In genomic region chr17:30007883-30008282, GRCm38 (mm10) we compare ENCODE assay signal across 7 mouse cellular contexts. TPM values are rescaled to one million over a fixed set of nuclear protein-coding genes. Genes with fewer than 3 reads are reported as not detected.
DNase-seq lines count a peak whose midpoint lies in the region; ATAC-seq and TF ChIP-seq lines count a peak whose summit lies in the region.

No protein-coding gene starts in this region.

- no peak overlapping the region for H3K27ac ChIP-seq in limb, embryonic 12.5 days
- no peak overlapping the region for H3K27ac ChIP-seq in limb, embryonic 10.5 days
- H3K27ac ChIP-seq in intestine, embryonic 15.5 days, result peak overlapping the region; percentile 54
- peak overlapping the region; percentile 94 for H3K27ac ChIP-seq in small intestine, adult 2 months (ENCODE audit: insufficient read depth, low read depth, low read length)

- H3K36me3 ChIP-seq in limb, embryonic 12.5 days, result peaks cover 9% of the 10 kb centered on the region; the same call in 1 of the 2 replicates
- H3K36me3 ChIP-seq in limb, embryonic 10.5 days, result peaks cover 33% of the 10 kb centered on the region
- no peaks in the 10 kb centered on the region for H3K36me3 ChIP-seq in intestine, embryonic 15.5 days
- H3K36me3 ChIP-seq in small intestine, adult 2 months (ENCODE audit: control insufficient read depth, insufficient read depth, low read length), result 0 out of 2 replicates have a peak, but pooled peaks cover under 1% of the 10 kb centered on the region

- H3K9me3 ChIP-seq in limb, embryonic 12.5 days, result no peaks in the 10 kb centered on the region
- H3K9me3 ChIP-seq in limb, embryonic 10.5 days (replicated peaks), result no peaks in the 10 kb centered on the region
- no peaks in the 10 kb centered on the region for H3K9me3 ChIP-seq in intestine, embryonic 15.5 days

- ATAC-seq in limb, embryonic 12.5 days (ENCODE audit: insufficient number of reproducible peaks, insufficient read depth, low FRiP score, low TSS enrichment, low read depth), result no peak
- no peak for ATAC-seq in intestine, embryonic 15.5 days
- no peak for ATAC-seq in granulocyte monocyte progenitor cell, adult 5-6 weeks (replicated peaks; ENCODE audit: poor library complexity, severe bottlenecking)

- H3K4me3 ChIP-seq in limb, embryonic 12.5 days (replicated peaks), result no peak overlapping the region
- no peak overlapping the region for H3K4me3 ChIP-seq in limb, embryonic 10.5 days
- no peak overlapping the region for H3K4me3 ChIP-seq in intestine, embryonic 15.5 days (replicated peaks)
- H3K4me3 ChIP-seq in small intestine, adult 2 months (ENCODE audit: low read depth, low read length), result peak overlapping the region; percentile 29

- peak; percentile 12; the same call in 1 of the 2 replicates for TF ChIP-seq POLR2A in small intestine, adult 2 months (IDR thresholded peaks at IDR 0.05; ENCODE audit: low read depth, low read length)

- H3K9ac ChIP-seq in limb, embryonic 12.5 days (replicated peaks), result no peak overlapping the region
- H3K9ac ChIP-seq in intestine, embryonic 15.5 days, result no peak overlapping the region

- no peaks in the 10 kb centered on the region for H3K27me3 ChIP-seq in limb, embryonic 12.5 days
- H3K27me3 ChIP-seq in limb, embryonic 10.5 days (ENCODE audit: low read depth, poor library complexity, severe bottlenecking), result no peaks in the 10 kb centered on the region
- H3K27me3 ChIP-seq in intestine, embryonic 15.5 days (replicated peaks), result no peaks in the 10 kb centered on the region
- H3K27me3 ChIP-seq in small intestine, adult 2 months (ENCODE audit: control insufficient read depth, insufficient read depth, low read length), result no peaks in the 10 kb centered on the region

- H3K4me2 ChIP-seq in limb, embryonic 12.5 days, result peak overlapping the region; percentile 76; the same call in 1 of the 2 replicates
- H3K4me2 ChIP-seq in intestine, embryonic 15.5 days (replicated peaks), result peak overlapping the region; percentile 40

- TF ChIP-seq CTCF in small intestine, adult 2 months (IDR thresholded peaks at IDR 0.05; ENCODE audit: extremely low read depth, insufficient read length, insufficient replicate concordance, low read depth, low read length), result no peak

- 79% methylated on average over 6 of the region's 6 CpGs for WGBS in limb, embryonic 12.5 days
- WGBS in limb, embryonic 10.5 days, result 83% methylated on average over 6 of the region's 6 CpGs
- whole genome bisulfite sequencing in intestine, embryonic 15.5 days, result 34% methylated on average over 6 of the region's 6 CpGs
- 25% methylated on average over 6 of the region's 6 CpGs for WGBS in small intestine, adult 2 months

- no peak for DNase-seq in limb, embryonic 10.5 days (ENCODE audit: low spot score)
- DNase-seq in liver, result peak; percentile 14
- no peak for DNase-seq in adrenal gland, postnatal 36 days

- H3K4me1 ChIP-seq in limb, embryonic 12.5 days (replicated peaks), result peaks cover 41% of the 10 kb centered on the region
- peaks cover 40% of the 10 kb centered on the region for H3K4me1 ChIP-seq in limb, embryonic 10.5 days
- H3K4me1 ChIP-seq in intestine, embryonic 15.5 days (replicated peaks), result peaks cover 29% of the 10 kb centered on the region
- peaks cover 29% of the 10 kb centered on the region; the same call in 1 of the 2 replicates for H3K4me1 ChIP-seq in small intestine, adult 2 months (ENCODE audit: control insufficient read depth, insufficient read depth, insufficient read length, low read length)

RNA-seq across cellular contexts. Expression of gene Zfand3, which starts 3.4 kb away (rescaled TPM):
- polyA plus RNA-seq in limb, embryonic 12.5 days (2016; fragmentation: Nextera tagmentation; extraction: Ambion mirVana), result 59.6 and 60.2 TPM in 2 replicates
- 53.9 and 62.8 TPM in 2 replicates for polyA plus RNA-seq in limb, embryonic 10.5 days (2016; fragmentation: Nextera tagmentation; extraction: Ambion mirVana)
- 43.0 and 47.5 TPM in 2 replicates for polyA plus RNA-seq in intestine, embryonic 15.5 days (2015; fragmentation: Nextera tagmentation; extraction: Ambion mirVana)
- polyA plus RNA-seq in small intestine, adult 2 months (2012; rRNA removed), result 33.3 and 58.6 TPM in 2 replicates
- total RNA-seq in granulocyte monocyte progenitor cell, adult 5-6 weeks (2014; fragmentation: Nextera tagmentation), result 6.7 and 19.3 TPM in 2 replicates
- 9.1 and 22.3 TPM in 2 replicates for total RNA-seq in granulocyte monocyte progenitor cell, adult 5-6 weeks (2017)
- total RNA-seq in adrenal gland, postnatal 36 days (2021), result 100 to 1,000 TPM; 145 to 165 TPM

RNA-seq across cellular contexts. Expression of gene Mdga1, which starts 38.0 kb away (rescaled TPM):
- polyA plus RNA-seq in limb, embryonic 12.5 days (2016; fragmentation: Nextera tagmentation; extraction: Ambion mirVana), result 4.6 and 4.7 TPM in 2 replicates
- 1.2 and 4.0 TPM in 2 replicates for polyA plus RNA-seq in limb, embryonic 10.5 days (2016; fragmentation: Nextera tagmentation; extraction: Ambion mirVana)
- 1.5 and 2.1 TPM in 2 replicates for polyA plus RNA-seq in intestine, embryonic 15.5 days (2015; fragmentation: Nextera tagmentation; extraction: Ambion mirVana)
- polyA plus RNA-seq in small intestine, adult 2 months (2012; rRNA removed), result 1.1 and 2.7 TPM in 2 replicates
- 14.8 and 15.7 TPM in 2 replicates for total RNA-seq in granulocyte monocyte progenitor cell, adult 5-6 weeks (2014; fragmentation: Nextera tagmentation)
- 4.0 and 7.8 TPM in 2 replicates for total RNA-seq in granulocyte monocyte progenitor cell, adult 5-6 weeks (2017)
- total RNA-seq in adrenal gland, postnatal 36 days (2021), result 1 to 10 TPM in 1 of 2 experiments, under 1 TPM in 1; 0.63 to 1.4 TPM

Comparison
In these comparisons a context has a peak if more than half of its experiments do, and no peak if none do; other contexts are left out.
1. H3K27ac ChIP-seq: peak in intestine, embryonic 15.5 days (single experiment) and small intestine, adult 2 months (single experiment); none in limb, embryonic 12.5 days (single experiment) and limb, embryonic 10.5 days (single experiment).